In genomic region chr9:26725709-26726108, GRCm38 (mm10) we compare ENCODE assay signal across 19 mouse cellular contexts. TPM values are rescaled to one million over a fixed set of nuclear protein-coding genes. Genes with fewer than 3 reads are reported as not detected.
"Had no signal": no experiment of that assay in that cellular context is flagged by ENCODE, and none has a peak within 500 bp of the region (broad histone marks: within the 10 kb centered on the region; RNA-seq: fewer than 3 reads in every experiment).

No protein-coding gene starts in this region.

- H3K27me3 ChIP-seq: neural tube, embryonic 13.5 days; neural tube, embryonic 15.5 days; stomach, embryonic 15.5 days had no signal

- H3K27ac ChIP-seq: neural tube, embryonic 13.5 days; neural tube, embryonic 15.5 days; stomach, embryonic 15.5 days; stomach, postnatal 0 days had no signal

- H3K9me3 ChIP-seq: neural tube, embryonic 13.5 days; neural tube, embryonic 15.5 days; stomach, embryonic 15.5 days had no signal

- H3K4me3 ChIP-seq: neural tube, embryonic 13.5 days; neural tube, embryonic 15.5 days; stomach, embryonic 15.5 days had no signal

- H3K4me1 ChIP-seq: neural tube, embryonic 13.5 days; neural tube, embryonic 15.5 days; stomach, embryonic 15.5 days had no signal

- H3K36me3 ChIP-seq: neural tube, embryonic 13.5 days; neural tube, embryonic 15.5 days; stomach, embryonic 15.5 days had no signal

- DNase-seq: retina, postnatal 1 day; right cerebral cortex, adult 18-20 months; right cerebral cortex, postnatal 14 days; right cerebral cortex, postnatal 25 days; right cerebral cortex, postnatal 4 days; spleen, adult 18-20 months; thymus, adult 18-20 months; thymus, adult 2 months; thymus, postnatal 14 days; thymus, postnatal 25 days; thymus, postnatal 36 days; thymus, postnatal 4 days had no signal

- H3K9ac ChIP-seq: neural tube, embryonic 13.5 days; neural tube, embryonic 15.5 days; stomach, embryonic 15.5 days had no signal

- H3K4me2 ChIP-seq: neural tube, embryonic 13.5 days; neural tube, embryonic 15.5 days; stomach, embryonic 15.5 days had no signal

RNA-seq across cellular contexts. Expression of gene B3gat1, which starts 7.8 kb away (rescaled TPM):
- total RNA-seq: neutrophil, adult 5-6 weeks had no signal
- polyA plus RNA-seq: small intestine, adult 2 months; thymus, postnatal 0 days had no signal
